Mouse (Mus musculus): ENCODE data around the gene Ackr2.

DNA sequence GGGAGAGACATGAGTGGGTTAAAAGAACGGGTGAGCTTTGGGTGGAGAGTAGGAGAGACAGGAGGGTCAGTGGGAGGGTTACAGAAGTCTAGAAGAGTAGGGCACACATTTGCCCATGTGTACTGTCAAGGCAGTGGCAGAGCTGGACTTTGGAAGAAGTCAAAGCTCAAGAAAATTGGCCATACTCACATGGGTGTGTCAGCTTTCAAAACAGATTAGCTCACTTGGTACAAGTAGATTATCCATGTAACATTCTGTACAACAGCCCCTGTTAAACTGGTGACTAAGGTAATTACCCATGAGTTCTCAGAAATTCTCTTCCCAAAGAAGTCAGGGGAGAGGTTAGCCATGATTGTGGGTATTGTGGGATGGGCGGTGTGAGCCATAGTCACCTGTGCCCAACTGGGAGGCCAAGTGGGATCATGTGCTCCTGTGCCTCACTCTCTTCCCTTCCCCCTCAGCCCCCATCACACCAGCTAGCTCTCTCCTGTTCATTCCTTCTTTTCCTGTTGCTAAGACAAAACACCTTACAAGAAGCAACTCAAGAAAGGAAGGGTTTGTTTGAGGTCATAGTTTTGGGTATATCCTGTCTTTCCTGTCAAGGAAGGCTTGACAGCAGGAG lies 26.0 kb upstream of the Ackr2 start:
- TF ChIP-seq CTCF (IDR thresholded peaks at IDR 0.05; ENCODE audit: low read depth) (no peak), EP300 (IDR thresholded peaks at IDR 0.05; ENCODE audit: low read depth) (no peak)

All from liver, embryonic 14.5 days (tissue).